Mouse (Mus musculus) kidney, postnatal 4 days (tissue): ENCODE measurements around the gene Paqr6.

Experiments used
- DNase-seq, 2 experiments: peaks; one replicate each; pipeline ENCODE4 v3.0.0; 2021; ENCODE audit warnings: mixed read lengths in 2 of 2

Gene Paqr6

DNA sequence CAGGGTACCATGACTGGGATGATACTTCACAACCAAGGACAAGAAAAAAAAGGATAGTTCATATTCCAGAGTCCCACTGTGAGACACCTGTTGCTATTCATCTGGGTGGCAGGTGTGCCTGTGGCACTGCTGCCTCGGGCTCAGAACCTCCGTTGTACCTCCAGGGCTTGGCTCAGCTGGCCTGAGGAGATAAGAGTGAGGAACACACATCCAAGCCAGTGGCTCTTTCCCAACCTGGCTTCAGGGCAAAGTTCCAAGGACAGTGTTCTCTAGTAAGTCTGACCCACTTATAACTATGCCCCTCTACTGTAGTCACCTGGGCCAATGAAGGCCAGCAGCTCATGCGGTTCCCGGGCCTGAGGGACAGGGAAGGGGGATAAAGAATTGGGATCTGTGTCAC lies 47.3 kb downstream of the Paqr6 start:
- DNase-seq: no peak

DNA sequence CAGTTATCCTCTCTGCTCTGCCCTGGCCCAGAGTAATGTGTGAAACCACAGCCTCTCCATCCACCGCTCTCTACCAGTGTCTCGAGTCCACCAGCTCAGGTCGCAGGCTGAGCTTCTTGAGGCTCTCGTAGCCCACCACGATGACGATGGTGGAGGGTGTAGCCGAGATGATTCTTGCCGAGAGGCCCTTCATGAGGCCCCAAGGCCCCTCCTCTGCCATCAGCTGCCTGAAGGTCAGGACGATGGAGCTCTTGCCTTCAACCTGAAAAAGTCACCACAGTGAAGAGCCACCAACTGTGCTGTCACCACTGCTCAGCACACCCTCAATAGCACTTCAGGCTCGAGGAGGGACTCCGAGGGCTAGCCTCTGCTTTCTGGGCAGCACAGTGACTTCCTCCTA lies 48.3 kb downstream of the Paqr6 start:
- no peak for DNase-seq

DNA sequence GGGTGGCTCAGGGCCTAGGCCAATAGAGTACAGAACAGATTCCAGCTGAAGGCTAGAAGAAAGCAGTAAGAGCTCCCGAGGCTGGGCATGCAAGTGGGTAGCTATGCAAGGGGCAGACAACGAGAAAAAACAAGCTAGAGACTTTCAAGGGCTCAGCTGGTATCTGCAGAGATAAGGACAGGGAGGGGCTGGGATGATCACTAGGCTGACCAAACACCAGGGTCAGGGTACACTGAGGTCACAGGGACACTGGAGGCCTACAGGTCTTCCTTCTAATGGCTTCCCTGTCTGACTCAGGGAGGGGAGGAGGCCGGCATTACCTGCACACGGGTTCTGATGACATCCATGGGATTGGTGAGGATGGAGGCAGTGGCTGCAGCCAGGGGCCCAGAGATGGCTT lies 51.3 kb downstream of the Paqr6 start:
- no peak for DNase-seq

DNA sequence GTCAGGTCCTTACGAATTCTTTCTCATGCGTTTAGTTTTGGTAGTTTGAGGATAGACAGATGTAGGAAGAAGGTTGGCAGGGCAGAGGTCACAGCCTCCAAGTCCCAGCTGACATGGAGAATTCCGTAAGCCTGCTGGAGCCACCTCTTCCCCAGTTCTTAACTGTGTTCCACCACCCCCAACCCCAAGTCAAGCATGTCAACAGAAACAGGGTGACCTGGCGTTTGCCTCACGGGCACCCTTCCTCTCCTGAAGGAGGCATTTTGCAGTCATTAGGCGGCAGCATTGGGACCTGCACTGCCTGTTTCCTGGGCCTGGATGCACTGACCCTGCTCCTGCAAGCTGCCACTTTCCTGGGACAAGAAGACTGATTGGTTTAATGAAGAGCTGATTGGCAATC lies 53.6 kb downstream of the Paqr6 start:
- DNase-seq: no peak
